ENCODE assay signal across 8 mouse cellular contexts in the genomic region with DNA sequence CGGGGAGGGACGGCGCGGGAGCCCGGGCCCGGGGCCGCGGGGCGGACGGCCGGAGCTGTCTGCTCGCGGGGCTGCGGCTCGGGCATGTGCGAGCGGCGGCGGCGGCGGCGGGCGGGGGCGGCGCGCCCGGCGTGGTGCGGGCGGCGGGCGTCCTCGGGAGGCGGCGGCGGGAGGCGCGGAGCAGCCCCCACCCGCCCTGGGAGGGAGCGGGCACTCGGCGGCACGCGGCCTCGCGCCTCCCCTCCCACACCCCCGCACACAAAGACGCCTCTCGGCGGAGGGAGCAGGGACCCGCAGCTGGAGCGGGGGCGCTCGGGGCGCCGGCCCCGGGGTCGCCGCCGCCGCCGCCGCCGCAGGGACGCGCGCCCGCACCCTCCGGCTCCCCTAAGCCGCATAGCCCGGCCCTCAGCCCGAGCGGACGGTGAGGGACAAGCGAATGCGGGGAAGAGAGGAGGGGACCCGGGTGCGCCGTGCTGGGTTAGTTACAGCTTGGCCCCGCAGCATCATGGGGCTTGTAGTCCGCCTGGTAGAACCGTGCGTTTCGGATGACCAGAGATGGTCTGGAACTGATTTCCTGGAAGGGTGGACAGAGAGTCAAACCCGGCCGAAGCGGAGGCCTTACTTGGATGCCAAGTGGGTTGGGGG. TPM values are rescaled to one million over a fixed set of nuclear protein-coding genes. Genes with fewer than 3 reads are reported as not detected.
DNase-seq lines count a peak whose midpoint lies in the region; ATAC-seq lines count a peak whose summit lies in the region.

A gene (minus strand): TSS at position 88 of the 645 bp plus-strand sequence.

- no peaks in the 10 kb centered on the region for H3K9me3 ChIP-seq in embryonic facial prominence, embryonic 12.5 days
- H3K9me3 ChIP-seq in heart, embryonic 12.5 days (replicated peaks): no peaks in the 10 kb centered on the region
- no peaks in the 10 kb centered on the region for H3K9me3 ChIP-seq in liver, embryonic 15.5 days (replicated peaks)
- no peaks in the 10 kb centered on the region for H3K9me3 ChIP-seq in neural tube, embryonic 13.5 days

- peak within 1 kb of the TSS; percentile 85 for H3K9ac ChIP-seq in embryonic facial prominence, embryonic 12.5 days
- peak within 1 kb of the TSS; percentile 89 for H3K9ac ChIP-seq in heart, embryonic 12.5 days
- peak within 1 kb of the TSS; percentile 55 for H3K9ac ChIP-seq in liver, embryonic 15.5 days
- H3K9ac ChIP-seq in neural tube, embryonic 13.5 days: peak within 1 kb of the TSS; percentile 98

- H3K27me3 ChIP-seq in embryonic facial prominence, embryonic 12.5 days: no peaks in the 10 kb centered on the region
- H3K27me3 ChIP-seq in heart, embryonic 12.5 days (replicated peaks): 0 out of 2 replicates have a peak, but pooled peaks cover 5% of the 10 kb centered on the region
- H3K27me3 ChIP-seq in liver, embryonic 15.5 days: peaks cover 58% of the 10 kb centered on the region
- no peaks in the 10 kb centered on the region for H3K27me3 ChIP-seq in neural tube, embryonic 13.5 days

- peak within 1 kb of the TSS; percentile 69 for H3K4me3 ChIP-seq in embryonic facial prominence, embryonic 12.5 days
- H3K4me3 ChIP-seq in heart, embryonic 12.5 days: peak within 1 kb of the TSS; percentile 89
- peak within 1 kb of the TSS; percentile 69 for H3K4me3 ChIP-seq in liver, embryonic 15.5 days (replicated peaks)
- peak within 1 kb of the TSS; percentile 89 for H3K4me3 ChIP-seq in neural tube, embryonic 13.5 days

- 0 out of 2 replicates have a peak within 1 kb of the TSS, but pooled peaks have one; percentile 57 for H3K27ac ChIP-seq in embryonic facial prominence, embryonic 12.5 days
- no peak within 1 kb of the TSS for H3K27ac ChIP-seq in heart, embryonic 12.5 days (ENCODE audit: poor library complexity, severe bottlenecking)
- no peak within 1 kb of the TSS for H3K27ac ChIP-seq in liver, embryonic 15.5 days (replicated peaks)
- peak within 1 kb of the TSS; percentile 95 for H3K27ac ChIP-seq in neural tube, embryonic 13.5 days (replicated peaks)

- H3K4me1 ChIP-seq in embryonic facial prominence, embryonic 12.5 days: peaks cover 65% of the 10 kb centered on the region
- peaks cover 54% of the 10 kb centered on the region for H3K4me1 ChIP-seq in heart, embryonic 12.5 days (replicated peaks)
- H3K4me1 ChIP-seq in liver, embryonic 15.5 days (replicated peaks): peaks cover 54% of the 10 kb centered on the region
- peaks cover 79% of the 10 kb centered on the region for H3K4me1 ChIP-seq in neural tube, embryonic 13.5 days (replicated peaks)

- 1% methylated on average over 69 of the region's 87 CpGs for WGBS in embryonic facial prominence, embryonic 12.5 days
- WGBS in heart, embryonic 12.5 days: 2% methylated on average over 64 of the region's 87 CpGs
- under 1% methylated on average over 62 of the region's 87 CpGs for WGBS in liver, embryonic 15.5 days (ENCODE audit: insufficient replicate concordance)
- under 1% methylated on average over 72 of the region's 87 CpGs for whole genome bisulfite sequencing in neural tube, embryonic 13.5 days

- DNase-seq in B cell, adult 2 months: peak; percentile 45 to 50
- DNase-seq in adrenal gland, adult 18-20 months (ENCODE audit: low spot score in 2 of 2): peak; percentile 67 to 73
- peak; percentile 86 for DNase-seq in kidney, postnatal 14 days
- DNase-seq in thymus, postnatal 36 days: peak; percentile 53 to 65

- ATAC-seq in embryonic facial prominence, embryonic 12.5 days (ENCODE audit: insufficient number of reproducible peaks, insufficient read depth, low FRiP score, low TSS enrichment): no peak
- no peak for ATAC-seq in heart, embryonic 12.5 days (ENCODE audit: insufficient number of reproducible peaks, low FRiP score)
- ATAC-seq in liver, embryonic 15.5 days (ENCODE audit: insufficient read depth): no peak
- ATAC-seq in neural tube, embryonic 13.5 days (ENCODE audit: low read depth): peak; percentile 63

- no peaks in the 10 kb centered on the region for H3K36me3 ChIP-seq in embryonic facial prominence, embryonic 12.5 days
- H3K36me3 ChIP-seq in heart, embryonic 12.5 days: no peaks in the 10 kb centered on the region
- H3K36me3 ChIP-seq in liver, embryonic 15.5 days (replicated peaks): no peaks in the 10 kb centered on the region
- H3K36me3 ChIP-seq in neural tube, embryonic 13.5 days: no peaks in the 10 kb centered on the region

- H3K4me2 ChIP-seq in embryonic facial prominence, embryonic 12.5 days (replicated peaks): peak within 1 kb of the TSS; percentile 78
- H3K4me2 ChIP-seq in heart, embryonic 12.5 days: peak within 1 kb of the TSS; percentile 96
- H3K4me2 ChIP-seq in liver, embryonic 15.5 days: peak within 1 kb of the TSS; percentile 96
- peak within 1 kb of the TSS; percentile 84 for H3K4me2 ChIP-seq in neural tube, embryonic 13.5 days

RNA-seq across cellular contexts. Expression of the gene that starts here (rescaled TPM):
- total RNA-seq in adrenal gland, adult 18-20 months (2021): 1 to 10 TPM; 7.9 to 8.3 TPM
- 15.0 and 15.5 TPM in 2 replicates for polyA plus RNA-seq in embryonic facial prominence, embryonic 12.5 days (2016; fragmentation: Nextera tagmentation; extraction: Ambion mirVana)
- polyA plus RNA-seq in heart, embryonic 12.5 days (2016; fragmentation: Nextera tagmentation; extraction: Ambion mirVana): 3.7 and 4.8 TPM in 2 replicates
- 0.58 and 0.75 TPM in 2 replicates for polyA plus RNA-seq in liver, embryonic 15.5 days (2015; fragmentation: Nextera tagmentation; extraction: Ambion mirVana)
- 33.7 and 37.9 TPM in 2 replicates for polyA plus RNA-seq in neural tube, embryonic 13.5 days (2015; fragmentation: Nextera tagmentation; extraction: Ambion mirVana)

Comparison
In these comparisons a context has a peak if more than half of its experiments do, and no peak if none do; other contexts are left out.
1. H3K27ac ChIP-seq: peak in embryonic facial prominence, embryonic 12.5 days (single experiment) and neural tube, embryonic 13.5 days (single experiment); none in heart, embryonic 12.5 days (single experiment) and liver, embryonic 15.5 days (single experiment).
2. Peak in every context shown above with its lines, with median percentiles within 50 percentile points of each other: DNase-seq, H3K4me2 ChIP-seq, H3K4me3 ChIP-seq and H3K9ac ChIP-seq.